Mouse (Mus musculus): Measurements from ENCODE around the gene Kalrn.

GRCm38 (mm10) chr16:34009567-34009966 lies 563.8 kb downstream of the Kalrn start:
- no peak for TF ChIP-seq CTCF (IDR thresholded peaks at IDR 0.05; ENCODE audit: low read depth)
- no peak for TF ChIP-seq EP300 (IDR thresholded peaks at IDR 0.05; ENCODE audit: low read depth)

Data from heart, postnatal 0 days (tissue).